Mouse (Mus musculus) layer of hippocampus, adult 18-20 months (tissue): ENCODE data around the gene Fam171a2. TPM values are rescaled to one million over a fixed set of nuclear protein-coding genes. Genes with fewer than 3 reads are reported as not detected.
"Not testable (repeated sequence)": the region's sequence is repeated elsewhere in the genome, so short reads cannot be mapped to it uniquely, and the experiment has no call there.

ENCODE experiments used
- DNase-seq, 2 experiments: peaks; one replicate each; pipeline ENCODE4 v3.0.0; 2022; ENCODE audit warnings: low spot score in 2 of 2
- microRNA-seq, 2 experiments: library from miRNA; unstranded; fragments of <30 nt; microRNA quantifications; one replicate each; pipeline ENCODE4 v1.2.0; 2021
- total RNA-seq, 2 experiments: library from RNA; stranded (reverse); gene quantifications; 2 replicates each; pipeline ENCODE4 v1.2.3; 2021

Fam171a2 gene
- total RNA-seq, 2 experiments from 2014 or later: 106 to 111 TPM

DNA sequence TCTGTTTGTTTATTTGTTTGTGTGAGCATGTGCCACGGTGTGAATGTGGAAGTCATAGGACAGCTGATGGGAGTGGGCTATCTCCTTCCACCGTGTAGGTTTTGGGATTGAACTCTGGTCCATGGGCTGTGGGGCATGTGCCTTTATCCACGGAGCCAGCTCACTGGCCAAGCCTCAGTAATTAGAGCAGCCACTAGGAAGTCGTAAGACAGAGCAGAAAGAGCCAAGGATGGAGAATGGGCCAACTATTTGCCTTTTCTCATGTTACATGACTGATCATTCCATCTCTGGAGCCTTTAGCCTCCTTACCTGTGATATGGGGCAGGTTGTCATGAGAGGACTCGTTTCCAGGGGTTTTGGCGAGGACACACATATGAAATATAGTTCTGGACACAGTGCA, 51.2 kb downstream of the Fam171a2 start:
- no peak for DNase-seq

DNA sequence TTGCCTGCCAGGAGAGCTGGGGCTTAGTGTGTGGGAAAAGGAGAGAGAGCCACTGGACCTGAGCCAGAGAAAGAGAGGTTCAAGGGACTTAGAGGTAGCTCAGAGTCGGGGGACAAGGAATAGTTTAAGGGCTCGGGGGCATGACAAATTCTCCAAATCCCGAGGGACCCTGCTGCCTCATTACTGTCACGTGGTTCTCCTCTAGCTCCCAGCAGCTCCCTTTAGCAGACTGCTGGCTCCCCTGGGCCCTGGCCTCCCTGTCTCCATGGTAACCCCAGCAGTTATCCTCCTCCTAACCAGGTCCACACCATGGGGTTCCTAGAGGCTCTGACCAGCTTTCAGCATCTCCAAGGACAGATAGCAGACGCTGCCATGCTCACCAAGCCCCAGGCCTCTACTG, 52.2 kb downstream of the Fam171a2 start:
- peak in 1 of 2 experiments; percentile 21 for DNase-seq

DNA sequence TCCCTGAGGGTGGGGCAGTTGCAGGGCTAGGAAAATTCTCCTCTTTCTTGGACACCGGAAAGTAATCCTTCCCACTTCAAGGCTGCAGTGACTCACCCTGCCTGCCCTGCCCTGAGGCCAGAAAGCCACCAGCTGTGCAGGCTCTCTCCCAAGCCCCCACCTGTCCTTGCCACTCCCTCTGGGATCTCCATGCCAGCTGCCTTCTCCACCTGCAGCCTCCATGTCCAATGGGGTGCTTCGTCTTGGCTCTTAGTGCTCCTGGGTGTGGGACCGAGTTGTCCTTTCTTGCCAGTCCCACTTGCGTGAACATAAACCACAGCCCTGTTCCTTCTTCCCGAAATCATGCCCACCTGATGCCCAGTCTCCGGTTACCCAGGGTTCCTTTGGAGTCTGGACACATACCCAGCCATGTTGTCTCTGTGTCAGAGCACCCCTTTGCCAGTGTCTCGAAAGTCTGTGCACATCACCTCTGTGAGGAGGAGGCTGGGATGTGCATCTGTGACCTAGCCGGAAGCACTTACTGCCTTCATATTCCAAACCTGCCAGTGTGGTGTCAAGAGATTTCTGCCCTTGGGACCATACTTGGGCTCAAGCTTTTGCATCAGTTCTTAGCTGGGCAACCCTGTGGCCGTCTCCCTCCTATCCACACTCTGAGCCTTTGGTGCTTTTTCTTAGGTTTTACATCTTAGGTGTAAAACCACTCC, 52.9 kb downstream of the Fam171a2 start:
- no peak for DNase-seq

DNA sequence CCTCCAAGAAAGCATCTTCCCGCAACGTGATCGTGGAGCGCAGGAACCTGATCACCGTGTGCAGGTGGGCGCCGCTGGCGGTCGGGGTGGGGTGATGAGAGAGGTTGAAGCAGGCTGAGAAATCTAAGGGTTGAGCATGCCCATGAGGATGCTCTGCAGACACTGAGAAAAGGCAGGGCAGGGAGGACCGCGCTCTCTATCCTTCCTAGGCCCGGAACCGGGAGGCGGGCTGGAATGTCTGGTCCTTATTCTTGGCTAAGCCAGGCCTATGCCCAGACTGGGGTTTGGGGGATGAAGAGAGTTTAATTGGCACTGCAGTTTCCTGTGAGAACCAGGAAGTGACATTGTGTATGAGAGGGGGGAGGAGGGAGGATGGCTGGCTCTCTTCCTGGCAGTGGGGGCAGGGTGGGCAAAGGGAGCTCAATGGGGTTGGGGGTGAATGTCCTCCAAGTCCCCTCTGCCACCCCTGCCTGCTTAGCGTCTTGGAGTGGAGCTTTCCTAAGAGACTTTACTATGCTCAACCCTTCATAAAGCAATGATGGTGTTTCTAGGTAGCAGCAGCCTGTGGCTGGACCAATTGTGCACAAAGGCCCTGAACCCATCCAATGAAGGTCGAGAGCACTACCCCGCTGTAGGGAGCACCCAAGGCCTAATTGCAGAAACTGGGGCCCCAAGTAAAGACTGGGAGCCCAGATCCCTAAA, 53.6 kb downstream of the Fam171a2 start:
- peak in 1 of 2 experiments; percentile 64 for DNase-seq

DNA sequence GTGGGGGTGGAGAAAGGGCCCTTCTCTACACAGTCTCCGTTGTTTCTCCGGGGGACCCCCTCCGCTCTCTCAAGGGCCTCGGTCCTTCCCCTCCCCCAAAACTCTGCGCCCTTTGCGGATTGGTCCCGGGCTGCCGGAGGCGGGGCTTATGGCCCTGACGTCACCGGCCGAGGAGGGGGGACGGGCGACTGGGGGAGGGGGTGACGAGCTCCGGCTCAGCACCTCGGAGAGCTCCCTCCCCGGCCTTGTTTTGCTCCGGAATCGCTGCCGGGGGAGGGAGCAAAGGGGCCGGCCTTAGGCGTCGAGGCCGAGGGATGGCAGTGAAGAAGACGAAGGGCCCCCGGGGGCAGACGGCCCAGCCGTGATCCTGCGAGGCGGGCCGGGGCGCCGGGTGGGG, 54.2 kb downstream of the Fam171a2 start, which contains the start of gene Rundc3a:
TSS of gene Rundc3a (plus strand) at position 166 of the 397 bp plus-strand sequence.
- DNase-seq: peak; percentile 95 to 97

DNA sequence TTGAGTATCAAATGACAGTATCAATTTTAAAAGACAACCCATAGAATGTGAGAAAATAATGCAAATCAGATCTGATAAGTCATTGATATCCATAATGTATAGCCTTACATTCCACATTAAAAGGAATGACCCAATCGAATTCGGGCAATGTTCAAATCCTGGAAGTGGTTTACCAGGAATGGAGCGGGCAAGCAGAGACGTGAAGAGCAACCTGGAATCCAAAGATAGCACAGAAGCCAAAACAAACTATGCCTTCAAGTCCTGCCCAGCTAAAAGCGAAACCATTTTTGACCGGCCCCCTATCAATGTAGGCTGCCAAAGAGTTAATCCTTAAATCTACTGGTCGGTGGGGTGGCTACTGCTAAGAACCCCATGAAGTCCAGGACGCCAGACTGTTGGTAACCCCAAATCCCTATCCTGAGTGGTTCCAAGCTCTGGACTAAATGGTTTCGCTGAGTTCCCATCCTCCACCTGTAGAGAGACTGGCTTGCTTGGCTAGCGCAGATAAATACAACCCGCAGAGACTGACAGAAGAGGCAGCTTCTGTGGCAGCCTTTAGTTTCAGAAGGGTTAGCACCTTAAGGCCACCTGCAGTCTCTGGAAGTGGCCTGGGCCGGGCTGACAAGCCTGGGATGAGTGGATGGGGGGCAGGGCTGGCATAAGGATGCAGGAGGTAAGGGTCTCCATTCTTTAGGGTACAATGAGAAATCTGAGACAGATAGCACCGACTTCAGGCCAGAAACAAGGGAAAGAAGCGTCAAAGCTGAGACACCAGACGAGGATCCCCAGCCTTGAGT, 54.8 kb downstream of the Fam171a2 start:
- DNase-seq: no peak

DNA sequence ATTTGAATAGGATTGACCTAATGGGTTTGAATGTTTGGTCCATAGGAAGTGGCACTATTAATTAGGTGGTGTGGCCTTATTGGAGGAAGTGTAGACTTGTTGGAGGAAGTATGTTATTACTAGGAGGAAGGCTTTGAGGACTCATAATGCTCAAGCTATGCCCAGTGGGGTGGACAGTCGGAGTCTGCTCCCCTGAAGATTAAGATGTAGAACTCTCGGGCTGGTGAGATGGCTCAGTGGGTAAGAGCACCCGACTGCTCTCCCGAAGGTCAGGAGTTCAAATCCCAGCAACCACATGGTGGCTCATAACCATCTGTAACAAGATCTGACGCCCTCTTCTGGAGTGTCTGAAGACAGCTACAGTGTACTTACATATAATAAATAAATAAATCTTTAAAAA, 58.0 kb downstream of the Fam171a2 start:
- not testable (repeated sequence) for DNase-seq

Small RNA genes within 50 kb of the gene (microRNA-seq; reads per million reads assigned to microRNA genes)
- 0.59 to 0.74 reads per million in 2 experiments for gene Mir6930

Other genes starting within 250 kb of the Fam171a2 start
- gene Hdac5, start 217.5 kb downstream of the Fam171a2 start, total RNA-seq: 100 to 1,000 TPM; 258 to 266 TPM
- 1 to 10 TPM in 1 of 2 experiments, under 1 TPM in 1; 0.86 to 1.8 TPM for gene BC030867, start 198.8 kb downstream of the Fam171a2 start, total RNA-seq
- gene Asb16, start 178.9 kb downstream of the Fam171a2 start, total RNA-seq: 1 to 10 TPM; 2.3 to 2.9 TPM
- gene Tmub2, start 162.8 kb downstream of the Fam171a2 start, total RNA-seq: 10 to 100 TPM; 62.3 to 67.6 TPM
- gene Atxn7l3, start 151.1 kb downstream of the Fam171a2 start, total RNA-seq: 100 to 1,000 TPM; 168 to 171 TPM
- gene Ubtf, start 127.9 kb downstream of the Fam171a2 start, total RNA-seq: 100 to 1,000 TPM; 131 to 135 TPM
- gene Slc4a1, start 81.5 kb downstream of the Fam171a2 start, total RNA-seq: under 1 TPM; 0.30 to 0.41 TPM
- gene Rundc3a, start 54.3 kb downstream of the Fam171a2 start, total RNA-seq: 100 to 1,000 TPM; 489 to 499 TPM
- gene Slc25a39, start 39.7 kb downstream of the Fam171a2 start, total RNA-seq: 10 to 100 TPM; 62.9 to 64.5 TPM
- gene Grn, start 17.4 kb downstream of the Fam171a2 start, total RNA-seq: 10 to 100 TPM; 62.4 to 64.6 TPM
- gene Itga2b, start 22.4 kb upstream of the Fam171a2 start, total RNA-seq: 1 to 10 TPM; 1.2 to 3.9 TPM
- 10 to 100 TPM; 47.5 to 48.8 TPM for gene Gpatch8, start 108.7 kb upstream of the Fam171a2 start, total RNA-seq
- gene Gm11627, start 131.8 kb upstream of the Fam171a2 start, total RNA-seq: 1 to 10 TPM; 2.5 to 3.8 TPM
- 1 to 10 TPM; 7.3 to 7.5 TPM for gene Fzd2, start 156.7 kb upstream of the Fam171a2 start, total RNA-seq
- gene Meioc, start 216.0 kb upstream of the Fam171a2 start, total RNA-seq: not detected